8 mouse cellular contexts compared by ENCODE assay signal in genomic region chr2:70823434-70823833, GRCm38 (mm10). TPM values are rescaled to one million over a fixed set of nuclear protein-coding genes. Genes with fewer than 3 reads are reported as not detected.
DNase-seq lines count a peak whose midpoint lies in the region; ATAC-seq and TF ChIP-seq lines count a peak whose summit lies in the region.

No protein-coding gene starts in this region.

- no peak for TF ChIP-seq CTCF in intestine, postnatal 0 days (IDR thresholded peaks at IDR 0.05; ENCODE audit: low read depth)

- peaks cover 20% of the 10 kb centered on the region for H3K4me1 ChIP-seq in kidney, embryonic 16.5 days (ENCODE audit: insufficient read depth, low read length)
- peaks cover 8% of the 10 kb centered on the region for H3K4me1 ChIP-seq in embryonic facial prominence, embryonic 12.5 days
- no peaks in the 10 kb centered on the region for H3K4me1 ChIP-seq in intestine, postnatal 0 days (replicated peaks; ENCODE audit: control insufficient read depth, insufficient read depth, low read length)
- H3K4me1 ChIP-seq in neural tube, embryonic 12.5 days: peaks cover 8% of the 10 kb centered on the region

- H3K9ac ChIP-seq in kidney, embryonic 16.5 days (replicated peaks; ENCODE audit: low read length): no peak overlapping the region
- H3K9ac ChIP-seq in embryonic facial prominence, embryonic 12.5 days: no peak overlapping the region
- H3K9ac ChIP-seq in intestine, postnatal 0 days (ENCODE audit: low read depth, low read length): no peak overlapping the region
- H3K9ac ChIP-seq in neural tube, embryonic 12.5 days: no peak overlapping the region

- peak overlapping the region; percentile 84 for H3K4me2 ChIP-seq in kidney, embryonic 16.5 days (replicated peaks; ENCODE audit: low read depth, low read length)
- H3K4me2 ChIP-seq in embryonic facial prominence, embryonic 12.5 days (replicated peaks): peak overlapping the region; percentile 58
- H3K4me2 ChIP-seq in intestine, postnatal 0 days (replicated peaks; ENCODE audit: low read depth): peak overlapping the region; percentile 67
- peak overlapping the region; percentile 66 for H3K4me2 ChIP-seq in neural tube, embryonic 12.5 days (replicated peaks)

- no peak overlapping the region for H3K27ac ChIP-seq in kidney, embryonic 16.5 days (ENCODE audit: low read length)
- no peak overlapping the region for H3K27ac ChIP-seq in embryonic facial prominence, embryonic 12.5 days
- no peak overlapping the region for H3K27ac ChIP-seq in intestine, postnatal 0 days (ENCODE audit: low read depth, low read length)
- no peak overlapping the region for H3K27ac ChIP-seq in neural tube, embryonic 12.5 days

- H3K4me3 ChIP-seq in kidney, embryonic 16.5 days (ENCODE audit: low read length): peak overlapping the region; percentile 28
- H3K4me3 ChIP-seq in embryonic facial prominence, embryonic 12.5 days: peak overlapping the region; percentile 82
- H3K4me3 ChIP-seq in intestine, postnatal 0 days (ENCODE audit: low read depth, low read length): peak overlapping the region; percentile 82
- peak overlapping the region; percentile 82; the same call in 1 of the 2 replicates for H3K4me3 ChIP-seq in neural tube, embryonic 12.5 days

- ATAC-seq in kidney, embryonic 16.5 days (ENCODE audit: low FRiP score, low TSS enrichment): no peak
- no peak for ATAC-seq in embryonic facial prominence, embryonic 12.5 days (ENCODE audit: insufficient number of reproducible peaks, insufficient read depth, low FRiP score, low TSS enrichment)
- no peak for ATAC-seq in intestine, postnatal 0 days
- no peak for ATAC-seq in neural tube, embryonic 12.5 days (ENCODE audit: low FRiP score, low read depth)

- H3K36me3 ChIP-seq in kidney, embryonic 16.5 days (ENCODE audit: insufficient read depth, low read length): no peaks in the 10 kb centered on the region
- H3K36me3 ChIP-seq in embryonic facial prominence, embryonic 12.5 days: no peaks in the 10 kb centered on the region
- H3K36me3 ChIP-seq in intestine, postnatal 0 days (ENCODE audit: control insufficient read depth, insufficient read depth): no peaks in the 10 kb centered on the region
- H3K36me3 ChIP-seq in neural tube, embryonic 12.5 days: no peaks in the 10 kb centered on the region

- H3K27me3 ChIP-seq in kidney, embryonic 16.5 days (ENCODE audit: insufficient read depth, low read length): no peaks in the 10 kb centered on the region
- no peaks in the 10 kb centered on the region for H3K27me3 ChIP-seq in embryonic facial prominence, embryonic 12.5 days
- no peaks in the 10 kb centered on the region for H3K27me3 ChIP-seq in intestine, postnatal 0 days (replicated peaks; ENCODE audit: control insufficient read depth, insufficient read depth, low read length)
- no peaks in the 10 kb centered on the region for H3K27me3 ChIP-seq in neural tube, embryonic 12.5 days (replicated peaks)

- WGBS in kidney, embryonic 16.5 days: 35% methylated on average over 5 of the region's 5 CpGs
- WGBS in embryonic facial prominence, embryonic 12.5 days: 49% methylated on average over 5 of the region's 5 CpGs
- WGBS in intestine, postnatal 0 days: 20% methylated on average over 5 of the region's 5 CpGs
- WGBS in neural tube, embryonic 12.5 days: 62% methylated on average over 5 of the region's 5 CpGs

- no peak for DNase-seq in kidney, postnatal 10 days
- no peak for DNase-seq in cerebellum, adult 11-12 months
- no peak for DNase-seq in ovary, postnatal 36 days (ENCODE audit: low spot score)
- no peak for DNase-seq in kidney, adult 18-20 months

- H3K9me3 ChIP-seq in kidney, embryonic 16.5 days (ENCODE audit: low read length): no peaks in the 10 kb centered on the region
- H3K9me3 ChIP-seq in embryonic facial prominence, embryonic 12.5 days: no peaks in the 10 kb centered on the region
- no peaks in the 10 kb centered on the region for H3K9me3 ChIP-seq in intestine, postnatal 0 days (ENCODE audit: control insufficient read depth)
- no peaks in the 10 kb centered on the region for H3K9me3 ChIP-seq in neural tube, embryonic 12.5 days

RNA-seq across cellular contexts. Expression of gene Tlk1, which starts 2.1 kb away (rescaled TPM):
- 25.0 and 28.6 TPM in 2 replicates for polyA plus RNA-seq in kidney, embryonic 16.5 days (2015; fragmentation: Nextera tagmentation; extraction: Ambion mirVana)
- 40.2 and 47.7 TPM in 2 replicates for polyA plus RNA-seq in embryonic facial prominence, embryonic 12.5 days (2016; fragmentation: Nextera tagmentation; extraction: Ambion mirVana)
- 27.8 and 30.5 TPM in 2 replicates for polyA plus RNA-seq in intestine, postnatal 0 days (2015; fragmentation: Nextera tagmentation; extraction: Ambion mirVana)
- 36.1 and 36.3 TPM in 2 replicates for polyA plus RNA-seq in neural tube, embryonic 12.5 days (2016; fragmentation: Nextera tagmentation; extraction: Ambion mirVana)

Comparison
In these comparisons a context has a peak if more than half of its experiments do, and no peak if none do; other contexts are left out.
1. H3K4me3 ChIP-seq: peak in every context shown above with its lines; median percentile 82 in embryonic facial prominence, embryonic 12.5 days; 82 in intestine, postnatal 0 days; 82 in neural tube, embryonic 12.5 days; 28 in kidney, embryonic 16.5 days.